Mouse (Mus musculus) lung, adult 2 months (tissue): ENCODE measurements around the gene Trp53inp2. TPM values are rescaled to one million over a fixed set of nuclear protein-coding genes. Genes with fewer than 3 reads are reported as not detected.

Source experiments
- DNase-seq: peaks from one replicate; pipeline ENCODE4 v3.0.0; 2022
- H3K4me1 ChIP-seq: fragments of 200-500 bp; 2 replicates; pipeline ENCODE4 v1.6.1; 2011; ENCODE audit warnings: low read length; ENCODE audit not compliant: control insufficient read depth, insufficient read depth
- H3K4me3 ChIP-seq: fragments of 200-500 bp; replicated peaks from 2 replicates; pipeline ENCODE3; 2011; ENCODE audit warnings: low read depth, mild to moderate bottlenecking, control low read depth, low read length; ENCODE audit errors: extremely low read depth
- CTCF ChIP-seq: fragments of 200-500 bp; IDR thresholded peaks from 2 replicates; pipeline ENCODE4 v1.5.1; 2011; ENCODE audit warnings: mild to moderate bottlenecking, low read length, control low read depth; ENCODE audit not compliant: insufficient read depth
- POLR2A ChIP-seq: fragments of 200-500 bp; IDR thresholded peaks from 2 replicates; pipeline ENCODE4 v1.6.1; 2011; ENCODE audit warnings: low read depth, mild to moderate bottlenecking, control low read depth, low read length, borderline replicate concordance; ENCODE audit errors: extremely low read depth
- WGBS: fragments of 180-500 bp; shearing (Covaris S2); methylation state at CpG from one replicate; pipeline ENCODE4 v1.1.7; 2018; 5-methylcytosine and 5-hydroxymethylcytosine counted together
- polyA plus RNA-seq: library from polyadenylated mRNA; depleted of rRNA; stranded (reverse); fragments of >200 nt; gene quantifications from 2 replicates; pipeline ENCODE4 v1.2.3, GENCODE M21; 2012; rRNA removed

Trp53inp2 gene
- polyA plus RNA-seq, 1 experiment: 184 TPM

DNA sequence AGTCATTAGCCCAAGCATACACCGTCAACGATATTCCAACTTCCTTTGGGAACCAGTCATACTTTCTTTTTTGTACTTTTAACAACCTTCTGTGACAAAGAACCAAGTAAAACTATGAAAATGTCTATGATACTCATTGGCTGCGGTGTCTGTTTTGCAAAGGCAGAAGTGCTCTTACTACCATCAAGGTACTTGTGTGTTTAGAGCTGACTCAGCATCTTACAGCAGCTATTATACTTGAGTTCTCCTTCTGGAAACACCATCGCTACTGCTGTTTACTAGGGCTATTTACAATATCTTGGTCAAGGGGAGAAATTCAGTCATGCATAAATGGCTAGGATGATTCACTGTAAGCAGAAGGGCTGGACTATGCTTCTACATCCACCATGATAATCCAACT is 21.1 kb downstream of the Trp53inp2 start:
- Histone ChIP-seq H3K4me1 (no peaks in the 10 kb centered on the region), H3K4me3 (no peak overlapping the region)
- 90% methylated on average over 4 of the region's 4 CpGs for WGBS
- TF ChIP-seq POLR2A: no peak
- TF ChIP-seq CTCF: no peak
- DNase-seq: no peak

DNA sequence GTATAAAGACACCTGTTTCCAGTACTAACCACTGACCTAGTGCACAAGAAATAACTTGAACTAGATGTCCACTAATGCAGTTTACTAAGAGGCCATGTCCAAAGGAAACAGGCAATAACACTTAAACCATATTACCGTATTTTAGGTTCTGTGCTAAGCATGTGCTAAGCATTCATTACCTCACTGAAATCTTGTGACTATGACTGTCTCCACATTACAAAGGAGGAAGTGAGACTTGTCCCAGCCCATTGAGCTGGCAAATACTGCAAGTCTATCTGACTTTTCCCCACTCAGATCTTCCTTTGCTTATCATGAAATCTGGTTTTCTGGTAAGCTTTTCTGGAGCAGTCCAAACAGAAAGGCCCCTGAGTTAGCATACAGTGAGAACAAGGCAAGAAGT is 23.8 kb downstream of the Trp53inp2 start:
- no peak for TF ChIP-seq POLR2A
- no peak for TF ChIP-seq CTCF
- Histone ChIP-seq H3K4me3 (no peak overlapping the region), H3K4me1 (no peaks in the 10 kb centered on the region)
- 68% methylated on average over 1 of the region's 1 CpGs for WGBS
- DNase-seq: no peak

DNA sequence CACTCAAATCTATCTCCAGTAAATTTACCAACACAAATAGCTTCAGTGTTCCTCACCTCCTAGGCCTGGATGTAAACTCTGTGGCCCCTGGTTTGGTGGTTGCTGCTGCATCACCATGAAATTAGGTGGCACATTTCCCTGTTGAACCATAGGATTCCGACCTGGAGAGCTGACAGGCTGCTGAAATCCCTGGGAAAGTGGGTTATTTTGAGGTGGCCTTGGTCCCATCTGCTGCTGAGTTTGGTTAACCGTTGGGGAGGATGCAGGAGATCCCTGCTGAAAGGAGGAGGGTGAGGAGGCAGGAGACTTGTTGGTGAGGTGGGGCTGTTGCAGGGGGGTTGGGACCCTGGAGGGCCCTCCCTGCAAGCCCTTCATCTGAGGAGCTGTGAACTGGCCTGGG is 40.1 kb downstream of the Trp53inp2 start:
- no peak overlapping the region for H3K4me3 ChIP-seq
- no peaks in the 10 kb centered on the region for H3K4me1 ChIP-seq
- no peak for DNase-seq
- WGBS: 87% methylated on average over 2 of the region's 2 CpGs
- no peak for TF ChIP-seq POLR2A
- TF ChIP-seq CTCF: no peak

DNA sequence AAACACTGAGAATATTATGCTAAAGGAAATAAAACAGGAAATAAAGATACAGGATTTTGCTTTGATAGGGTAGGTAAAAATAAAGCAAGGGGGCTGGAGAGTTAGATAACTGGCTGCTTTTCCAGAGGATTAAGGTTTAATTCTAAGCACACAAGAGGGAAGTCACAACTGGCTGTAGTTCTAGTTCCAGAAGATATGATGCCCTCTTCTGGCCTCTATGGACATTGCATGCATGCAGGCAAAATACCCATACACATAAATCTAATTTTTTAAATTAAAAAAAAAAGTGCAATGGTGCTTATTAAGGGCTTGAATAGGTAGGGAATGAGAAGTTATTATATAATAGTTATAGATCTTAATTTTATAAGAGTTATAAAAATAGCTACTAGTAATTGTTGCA is 55.6 kb downstream of the Trp53inp2 start:
- Histone ChIP-seq H3K4me3 (no peak overlapping the region), H3K4me1 (no peaks in the 10 kb centered on the region)
- DNase-seq: no peak
- TF ChIP-seq CTCF (no peak), POLR2A (no peak)

Other genes with a start within 250 kb of the Trp53inp2 start
- gene Itch, start 247.6 kb upstream of the Trp53inp2 start, polyA plus RNA-seq: 7.5 and 12.0 TPM in 2 replicates
- 171 and 226 TPM in 2 replicates for gene Dynlrb1, start 144.5 kb upstream of the Trp53inp2 start, polyA plus RNA-seq
- 359 and 502 TPM in 2 replicates for gene Map1lc3a, start 104.8 kb upstream of the Trp53inp2 start, polyA plus RNA-seq
- 33.3 and 42.4 TPM in 2 replicates for gene Pigu, start 23.6 kb upstream of the Trp53inp2 start, polyA plus RNA-seq
- gene Ncoa6, start 92.8 kb downstream of the Trp53inp2 start, polyA plus RNA-seq: 20.0 and 23.2 TPM in 2 replicates
- gene Acss2, start 136.9 kb downstream of the Trp53inp2 start, polyA plus RNA-seq: 29.7 and 52.6 TPM in 2 replicates
- gene Ggt7, start 137.2 kb downstream of the Trp53inp2 start, polyA plus RNA-seq: 8.0 and 8.3 TPM in 2 replicates
- gene Gss, start 211.8 kb downstream of the Trp53inp2 start, polyA plus RNA-seq: 32.7 and 35.4 TPM in 2 replicates
- gene Myh7b, start 230.2 kb downstream of the Trp53inp2 start, polyA plus RNA-seq: 0.07 TPM in 1 of 2 replicates, not detected in the other